Mouse (Mus musculus) heart, postnatal 25 days (tissue): ENCODE measurements around the gene Nxph1. TPM values are rescaled to one million over a fixed set of nuclear protein-coding genes. Genes with fewer than 3 reads are reported as not detected.

Experiments used
- DNase-seq: peaks from one replicate; pipeline ENCODE4 v3.0.0; 2022; ENCODE audit warnings: low spot score
- intact Hi-C: fragments of 180-260 bp; cut with DNase I; formaldehyde crosslinking; loops from one replicate; pipeline ENCODE4 v1.15.1; 2025
- total RNA-seq, 2 experiments: library from RNA; stranded (reverse); gene quantifications; 2 replicates each; pipeline ENCODE4 v1.2.3; 2021

Gene Nxph1
- not detected for total RNA-seq

DNA sequence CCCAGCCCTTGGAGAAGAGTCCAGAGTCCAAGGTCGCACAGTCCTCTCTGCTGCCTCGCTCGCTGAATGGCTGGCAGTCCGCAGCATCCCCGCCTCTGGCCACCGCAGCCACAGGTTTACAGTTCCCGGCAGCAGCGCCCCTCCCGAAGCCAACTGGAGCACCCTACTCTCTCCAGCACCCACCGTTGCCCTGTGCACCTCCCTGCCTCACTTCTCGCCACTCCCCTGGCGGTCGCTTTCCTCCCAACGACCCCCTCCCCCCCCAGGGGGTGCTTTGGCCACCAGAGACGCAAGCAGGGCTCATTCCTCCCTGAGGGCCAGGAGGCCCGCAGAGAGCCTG, at the start of gene Nxph1:
Nxph1 (plus strand) TSS at position 301 of the 340 bp plus-strand sequence.
- no peak for DNase-seq
- intact Hi-C loops = no loop called here

DNA sequence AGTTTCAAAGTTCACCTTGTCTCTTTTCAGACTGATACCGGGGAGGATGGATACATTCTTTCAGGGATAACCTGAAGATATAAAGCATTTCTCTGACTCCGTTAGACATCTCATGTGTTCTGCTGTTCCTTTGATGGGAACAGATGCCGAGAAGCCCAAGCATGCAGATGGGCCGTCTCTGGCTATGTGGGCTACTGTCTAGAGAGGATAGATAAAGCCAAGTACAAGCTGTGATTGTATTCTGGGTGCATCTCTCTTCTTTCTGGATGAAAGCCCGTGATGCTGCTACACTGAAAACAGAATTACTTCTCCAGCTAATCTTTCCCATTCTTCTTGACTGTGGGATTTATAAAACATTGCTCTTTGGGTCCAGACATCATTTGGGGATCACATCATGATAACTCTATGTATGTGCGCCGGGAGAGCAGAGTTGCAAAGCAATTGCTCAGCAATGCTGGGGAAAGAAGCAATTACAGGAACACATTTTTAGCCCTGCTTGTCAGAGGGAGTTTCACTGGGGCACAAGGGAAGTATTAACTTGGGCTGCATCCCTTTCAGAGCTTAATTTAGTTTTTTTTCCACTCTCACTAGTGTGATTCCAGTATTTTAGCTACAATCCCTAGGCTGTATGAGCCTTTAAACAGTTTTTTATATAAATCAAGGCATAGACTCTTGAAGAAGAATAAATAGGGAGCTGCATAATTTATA, 48.1 kb upstream of the Nxph1 start:
- intact Hi-C loops = no loop called here
- no peak for DNase-seq

DNA sequence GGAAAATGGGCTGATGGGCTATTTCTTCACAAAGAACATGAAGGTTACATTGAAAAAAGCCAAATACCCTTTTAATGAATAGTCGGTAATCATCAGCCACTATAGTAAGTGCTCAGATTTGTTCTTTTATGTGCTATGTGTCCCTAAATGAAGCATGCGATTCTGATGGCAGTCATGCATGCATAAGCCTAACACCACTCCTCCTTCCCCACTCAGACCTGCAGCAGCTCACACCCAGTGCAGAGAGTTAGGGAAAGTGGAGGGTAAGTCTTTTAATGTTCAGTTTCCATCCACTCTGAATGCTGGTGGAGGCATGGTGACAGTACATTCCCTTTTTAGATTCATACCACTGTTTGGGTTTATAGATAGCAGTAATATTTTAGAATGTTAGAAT, 47.5 kb upstream of the Nxph1 start:
- intact Hi-C loops = no loop called here
- DNase-seq = no peak

DNA sequence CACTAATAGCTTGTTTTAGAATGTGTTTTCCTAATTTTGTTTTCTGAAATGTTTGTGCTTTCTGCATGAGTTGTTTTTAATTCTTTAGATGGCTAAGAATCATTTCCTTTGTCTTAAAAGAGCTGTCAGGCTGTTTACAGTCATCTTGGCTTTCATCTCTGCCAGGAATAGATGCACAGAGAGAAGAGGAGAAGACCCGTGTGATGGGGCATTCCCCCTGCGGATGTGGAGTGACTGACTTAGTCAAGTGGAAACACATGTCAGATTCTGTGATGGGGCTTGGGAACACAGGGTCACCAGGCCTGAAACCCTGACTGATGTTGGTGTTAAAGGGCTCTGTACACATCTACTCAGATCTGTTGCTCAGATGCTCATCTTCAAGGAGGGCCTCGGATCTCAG, 40.3 kb upstream of the Nxph1 start:
- intact Hi-C loops = no loop called here
- no peak for DNase-seq

DNA sequence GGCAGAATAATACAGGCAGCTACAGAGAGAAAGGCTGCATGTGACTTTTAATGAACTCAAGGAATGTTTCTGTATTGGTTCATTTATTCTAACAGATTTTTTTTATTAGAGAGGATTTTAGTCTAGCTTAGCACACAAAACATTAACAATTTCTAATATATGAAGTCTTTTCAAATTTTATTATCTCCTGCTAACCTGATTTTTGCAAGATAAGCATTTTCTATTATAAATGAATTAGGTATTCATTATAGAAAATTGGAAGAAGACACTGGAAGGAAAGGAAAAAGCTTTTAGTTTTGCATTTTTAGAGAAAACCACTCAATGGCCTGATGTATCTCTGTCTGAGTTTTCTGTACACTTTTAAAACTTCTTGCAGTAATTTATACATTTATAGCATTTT, 34.8 kb upstream of the Nxph1 start:
- DNase-seq = no peak
- intact Hi-C loops = no loop called here

GRCm38 (mm10) chr6:8914682-8915081, 33.5 kb upstream of the Nxph1 start:
- intact Hi-C loops = no loop called here
- no peak for DNase-seq

- intact Hi-C loops = no loop called here
- DNase-seq = no peak
These were observed 23.8 kb upstream of the Nxph1 start for GRCm38 (mm10) chr6:8924481-8924880.

DNA sequence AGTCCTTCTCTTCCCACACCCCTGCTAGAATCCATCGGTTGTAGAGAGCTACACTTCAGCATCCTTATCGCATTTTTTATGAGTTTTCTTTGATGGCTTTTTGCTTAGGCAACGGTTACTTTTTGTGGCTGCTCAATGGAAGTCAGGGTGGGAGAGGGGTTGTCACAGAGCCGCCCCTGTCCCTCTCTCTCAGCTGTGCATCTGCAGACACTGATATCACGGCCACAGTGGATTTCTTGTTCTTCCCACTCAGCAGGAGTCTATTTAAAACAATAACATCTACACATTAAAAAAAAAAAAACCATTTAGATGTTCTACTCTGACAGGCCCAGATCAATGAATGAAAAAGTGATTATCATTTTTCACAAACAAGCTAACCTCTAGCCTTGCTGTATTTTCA, 13.0 kb upstream of the Nxph1 start:
- no peak for DNase-seq
- intact Hi-C loops = loop anchor here (5.0 kb wide), 1 partner anchor 302 kb away; no protein-coding TSS in a partner anchor

DNA sequence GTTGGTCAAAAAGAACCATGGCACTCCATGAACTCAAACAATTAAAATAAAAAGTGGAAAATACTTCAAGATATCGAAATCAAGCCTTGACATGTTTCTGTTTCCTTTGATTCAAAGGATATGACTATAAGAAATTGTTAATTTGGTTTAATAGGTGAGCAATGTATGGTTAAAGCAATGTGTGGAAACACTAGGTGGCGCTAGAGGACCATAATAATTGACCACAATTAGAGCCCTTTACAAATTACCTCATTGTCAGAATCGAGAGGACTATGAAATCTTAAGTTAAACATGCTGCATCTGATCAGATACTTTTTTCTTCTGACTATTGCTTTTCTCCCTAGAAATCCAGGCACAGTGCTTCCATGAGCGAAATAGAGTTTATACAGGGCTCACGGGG, 12.5 kb upstream of the Nxph1 start:
- no peak for DNase-seq
- intact Hi-C loops = loop anchor here (5.0 kb wide), 1 partner anchor 302 kb away; no protein-coding TSS in a partner anchor

GRCm38 (mm10) chr6:8936168-8936567, 12.1 kb upstream of the Nxph1 start:
- no peak for DNase-seq
- intact Hi-C loops = loop anchor here (5.0 kb wide), 1 partner anchor 301 kb away; no protein-coding TSS in a partner anchor

DNA sequence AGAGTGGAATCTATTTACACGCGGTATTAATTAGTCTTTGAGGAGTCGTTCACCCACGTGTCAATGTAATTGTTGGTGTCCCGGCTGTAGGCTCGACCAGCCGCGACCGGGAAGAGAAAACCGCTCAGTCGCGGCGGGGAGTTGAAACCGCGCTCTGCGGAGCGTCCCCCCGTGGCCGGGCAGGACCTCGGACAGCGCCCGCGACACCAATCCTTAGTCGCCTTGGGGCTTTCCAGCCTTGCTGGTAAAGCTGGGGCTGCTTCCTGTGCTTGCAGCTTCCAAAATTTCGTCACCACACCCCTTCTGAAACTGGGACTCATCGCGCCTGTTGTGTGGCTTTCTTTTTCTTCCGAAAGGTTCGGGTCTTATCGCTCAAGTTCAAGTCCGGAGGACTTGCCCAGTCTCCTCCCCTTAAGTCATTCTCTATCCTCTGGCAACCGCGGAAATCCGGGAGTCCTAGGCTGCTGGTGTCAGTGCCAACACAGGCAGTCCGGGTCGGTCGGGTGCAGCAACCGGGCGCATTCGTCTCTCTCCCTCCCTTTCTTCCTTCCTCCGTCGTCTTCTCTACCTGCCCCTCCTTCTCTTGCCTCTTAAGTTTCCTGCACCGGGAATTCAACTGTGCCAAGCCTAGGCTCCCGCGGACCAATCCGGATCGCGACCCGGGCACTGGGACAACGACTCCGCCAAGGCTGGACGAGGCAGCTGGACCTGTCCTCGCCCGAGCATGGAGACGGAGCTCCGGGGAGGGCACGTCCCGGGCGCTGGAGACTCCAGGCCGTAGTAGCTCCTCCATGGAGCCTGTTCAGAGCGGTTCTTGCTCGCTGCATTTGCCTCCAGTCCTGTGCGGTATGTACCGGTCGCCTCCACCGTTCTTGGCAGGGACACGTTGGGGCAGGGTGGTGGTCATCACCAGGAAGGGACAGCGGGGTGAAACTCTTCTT, 510 bp downstream of the Nxph1 start:
- intact Hi-C loops = no loop called here
- DNase-seq = no peak

DNA sequence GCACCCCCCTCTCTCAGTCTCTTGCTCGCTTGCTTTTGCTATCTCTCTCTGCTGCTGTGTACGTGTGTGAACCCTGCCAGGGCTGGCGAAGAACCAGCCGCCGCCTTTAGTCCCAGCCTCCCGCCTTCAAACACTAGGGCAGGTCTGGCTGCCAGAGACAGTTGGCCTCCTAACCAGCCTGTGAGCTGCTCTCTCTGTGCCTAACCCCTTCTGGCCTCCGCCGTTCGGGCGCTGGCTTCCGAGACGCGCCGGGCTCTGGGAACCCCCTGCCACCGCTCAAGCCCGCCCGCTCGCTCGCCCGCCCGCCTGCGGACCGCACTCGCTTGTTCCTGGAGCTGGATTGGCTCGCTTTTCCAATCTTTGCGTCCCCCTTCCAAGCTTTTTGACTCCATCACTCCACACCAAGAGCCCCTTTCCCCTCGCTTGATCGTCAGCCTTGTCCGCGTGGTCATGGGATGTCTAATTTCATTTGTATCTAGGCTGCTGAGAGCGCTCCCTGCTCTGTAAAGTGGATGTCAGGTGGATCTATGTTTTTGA, 1.5 kb downstream of the Nxph1 start:
- intact Hi-C loops = no loop called here

DNA sequence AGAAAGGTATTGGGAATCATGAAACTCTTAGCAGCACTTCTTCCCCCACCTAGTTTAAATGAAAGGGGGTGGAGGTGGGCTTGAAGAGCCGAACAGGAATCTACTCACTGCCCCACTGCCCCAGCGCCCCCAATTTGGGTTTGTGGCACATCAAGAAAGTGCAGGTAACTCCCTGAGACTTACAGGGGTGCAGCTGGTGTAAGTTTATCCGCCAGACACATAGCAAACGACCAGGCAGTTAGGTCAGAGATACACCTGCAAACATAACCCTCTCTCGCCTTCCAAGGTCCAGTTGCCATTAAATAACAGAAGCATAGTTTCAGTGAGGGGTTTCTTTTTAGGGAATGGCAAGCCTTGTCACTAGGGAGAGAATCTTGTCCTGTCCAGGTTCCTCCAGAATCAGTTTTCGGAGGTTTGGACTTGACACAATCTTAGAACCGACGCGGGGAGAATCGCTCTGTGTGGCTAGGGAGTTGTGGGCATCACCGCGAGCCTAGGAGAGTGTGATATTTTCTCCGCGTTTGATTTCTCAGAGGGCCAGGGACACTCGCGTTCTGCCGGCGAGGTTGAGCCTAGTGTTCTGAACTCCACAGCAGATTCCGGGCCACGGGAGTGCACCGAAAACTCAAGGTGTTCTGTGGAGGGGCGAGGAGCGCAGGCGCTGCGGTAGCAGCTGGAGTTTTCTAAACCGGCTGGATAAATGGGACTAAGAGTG, 2.5 kb downstream of the Nxph1 start:
- DNase-seq = no peak
- intact Hi-C loops = no loop called here

More for the DNA sequence above, 1.5 kb downstream of the Nxph1 start:
- DNase-seq = no peak

DNA sequence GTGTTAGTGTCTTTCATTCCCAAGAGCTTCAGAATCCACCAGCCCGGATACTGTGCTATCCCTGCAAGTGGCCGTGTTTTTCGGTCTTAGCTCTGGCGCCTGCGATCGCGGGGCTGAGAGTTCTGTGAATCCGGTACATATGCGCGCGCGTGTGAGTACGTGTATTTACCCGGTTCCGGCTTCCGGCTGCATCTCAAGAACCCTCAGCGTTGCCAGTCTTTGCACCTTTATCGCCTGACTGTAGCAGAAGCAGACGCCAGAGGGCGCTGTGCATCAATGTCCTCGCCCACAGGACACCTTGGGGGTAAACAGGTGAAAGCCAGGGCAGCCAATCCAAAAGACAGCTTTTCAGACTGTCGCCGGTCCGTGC, 3.1 kb downstream of the Nxph1 start:
- no peak for DNase-seq

DNA sequence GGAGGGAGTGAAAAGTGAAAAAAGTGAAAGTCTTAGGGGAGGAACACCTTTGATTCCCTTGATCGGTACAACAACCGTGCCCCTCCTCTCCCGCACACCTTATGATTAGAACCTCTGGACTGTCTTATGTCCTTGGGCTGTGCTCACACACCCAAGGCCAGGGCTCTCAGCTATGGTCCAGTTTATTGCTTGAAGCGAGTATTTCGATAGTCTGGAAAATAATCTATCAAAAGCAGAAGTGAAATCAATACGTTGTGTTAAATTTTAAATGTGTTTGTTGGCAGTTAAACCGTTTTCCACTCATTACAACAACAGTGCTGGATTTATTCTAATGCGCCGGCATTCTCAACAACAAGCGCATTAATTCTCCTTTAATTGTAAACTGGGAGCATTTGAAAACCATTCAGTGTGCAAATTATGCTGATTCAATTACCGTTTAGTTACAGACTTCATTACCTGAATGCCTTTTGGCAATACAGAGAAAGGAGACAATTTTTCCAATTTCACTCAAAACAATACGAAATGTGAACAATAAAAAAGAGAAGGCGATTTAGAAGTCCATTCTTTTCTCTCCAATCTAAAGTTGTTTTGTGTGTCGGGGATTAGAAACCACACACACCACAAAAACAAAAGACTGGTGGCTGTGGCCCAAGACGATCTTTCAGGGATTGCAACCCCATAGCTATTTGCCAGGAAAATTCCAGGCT, 3.8 kb downstream of the Nxph1 start:
- intact Hi-C loops = no loop called here
- DNase-seq = no peak

More for the DNA sequence above, 3.1 kb downstream of the Nxph1 start:
- intact Hi-C loops = no loop called here

- intact Hi-C loops = no loop called here
- no peak for DNase-seq
These were observed 7.7 kb downstream of the Nxph1 start for GRCm38 (mm10) chr6:8955817-8956529.

- intact Hi-C loops = no loop called here
- DNase-seq = no peak
These were observed 8.7 kb downstream of the Nxph1 start for GRCm38 (mm10) chr6:8956743-8957528.

GRCm38 (mm10) chr6:8957529-8957887, 9.3 kb downstream of the Nxph1 start:
- intact Hi-C loops = no loop called here
- no peak for DNase-seq
